Mouse (Mus musculus) neural tube, embryonic 13.5 days (tissue): ENCODE results near the gene Slc35e4. TPM values are rescaled to one million over a fixed set of nuclear protein-coding genes. Genes with fewer than 3 reads are reported as not detected.

Experiments
- ATAC-seq: fragments of 200-750 bp; cut with Nextera tagmentation; 2 replicates; pipeline ENCODE4 v1.8.0; 2017; ENCODE audit warnings: low read depth, mild to moderate bottlenecking, moderate TSS enrichment, moderate library complexity
- H3K27ac ChIP-seq: fragments of 300-500 bp; sonication (generic); replicated peaks from 2 replicates; pipeline ENCODE4 v1.5.1; 2015; ENCODE audit warnings: moderate library complexity, mild to moderate bottlenecking, inconsistent platforms
- H3K27me3 ChIP-seq: fragments of 300-500 bp; sonication (generic); 2 replicates; pipeline ENCODE4 v1.6.1; 2015; ENCODE audit warnings: mild to moderate bottlenecking, inconsistent platforms
- H3K36me3 ChIP-seq: fragments of 300-500 bp; sonication (generic); 2 replicates; pipeline ENCODE4 v1.6.1; 2015; ENCODE audit warnings: mild to moderate bottlenecking, inconsistent platforms
- H3K4me1 ChIP-seq: fragments of 300-500 bp; sonication (generic); replicated peaks from 2 replicates; pipeline ENCODE4 v1.6.1; 2015; ENCODE audit warnings: inconsistent platforms
- H3K4me2 ChIP-seq: fragments of 300-500 bp; sonication (generic); 2 replicates; pipeline ENCODE4 v1.6.1; 2015; ENCODE audit warnings: inconsistent platforms, mild to moderate bottlenecking, moderate library complexity
- H3K4me3 ChIP-seq: fragments of 300-500 bp; sonication (generic); 2 replicates; pipeline ENCODE4 v1.5.1; 2015; ENCODE audit warnings: mild to moderate bottlenecking, inconsistent platforms
- H3K9ac ChIP-seq: fragments of 300-500 bp; sonication (generic); 2 replicates; pipeline ENCODE4 v1.6.1; 2015; ENCODE audit warnings: moderate library complexity, mild to moderate bottlenecking, inconsistent platforms
- H3K9me3 ChIP-seq: fragments of 300-500 bp; sonication (generic); 2 replicates; pipeline ENCODE4 v1.6.1; 2016; ENCODE audit warnings: inconsistent platforms
- WGBS: fragments of 180-500 bp; shearing (Covaris S2); methylation state at CpG from one replicate; pipeline ENCODE4 v1.1.7; 2015; 5-methylcytosine and 5-hydroxymethylcytosine counted together
- polyA plus RNA-seq: library from polyadenylated mRNA; unstranded; fragments of >200 nt; fragmentation: Nextera tagmentation; extraction: Ambion mirVana; gene quantifications from 2 replicates; pipeline ENCODE4 v1.2.1, GENCODE M21; 2015

Slc35e4 gene
- polyA plus RNA-seq, 1 experiment from 2014 or later = 13.3 TPM

- H3K9me3 ChIP-seq = no peaks in the 10 kb centered on the region
- no peak for ATAC-seq
- no peaks in the 10 kb centered on the region for H3K27me3 ChIP-seq
- WGBS = 86% methylated on average over 4 of the region's 4 CpGs
- peaks cover 18% of the 10 kb centered on the region for H3K4me1 ChIP-seq
- H3K4me2 ChIP-seq = no peak overlapping the region
- no peak overlapping the region for H3K27ac ChIP-seq
- H3K9ac ChIP-seq = no peak overlapping the region
- H3K4me3 ChIP-seq = no peak overlapping the region
- no peaks in the 10 kb centered on the region for H3K36me3 ChIP-seq
Measured at GRCm38 (mm10) chr11:3935135-3935534, 20.7 kb upstream of the Slc35e4 start.

GRCm38 (mm10) chr11:3933756-3934285 is 19.4 kb upstream of the Slc35e4 start:
- Histone ChIP-seq H3K9ac (no peak overlapping the region), H3K27me3 (no peaks in the 10 kb centered on the region), H3K4me3 (no peak overlapping the region), H3K9me3 (no peaks in the 10 kb centered on the region), H3K27ac (no peak overlapping the region), H3K36me3 (no peaks in the 10 kb centered on the region), H3K4me1 (peaks cover 18% of the 10 kb centered on the region), H3K4me2 (no peak overlapping the region)
- no peak for ATAC-seq
- WGBS = 91% methylated on average over 9 of the region's 9 CpGs

GRCm38 (mm10) chr11:3931511-3932211 is 17.2 kb upstream of the Slc35e4 start, which contains the start of gene Tcn2:
TSS of gene Tcn2 (minus strand) at chr11:3932159.
- H3K4me3 ChIP-seq = peak within 1 kb of the TSS; percentile 44
- H3K36me3 ChIP-seq = peaks cover 4% of the 10 kb centered on the region; the same call in 1 of the 2 replicates
- peak; percentile 73; the same call in 1 of the 2 replicates for ATAC-seq
- no peaks in the 10 kb centered on the region for H3K9me3 ChIP-seq
- H3K27me3 ChIP-seq = no peaks in the 10 kb centered on the region
- peak within 1 kb of the TSS; percentile 68 for H3K4me2 ChIP-seq
- H3K9ac ChIP-seq = peak within 1 kb of the TSS; percentile 66
- no peak within 1 kb of the TSS for H3K27ac ChIP-seq
- under 1% methylated on average over 25 of the region's 26 CpGs for WGBS
- H3K4me1 ChIP-seq = peaks cover 18% of the 10 kb centered on the region

- Histone ChIP-seq H3K9me3 (no peaks in the 10 kb centered on the region), H3K9ac (peak overlapping the region; percentile 66), H3K27ac (no peak overlapping the region), H3K27me3 (no peaks in the 10 kb centered on the region), H3K4me1 (peaks cover 18% of the 10 kb centered on the region), H3K4me3 (peak overlapping the region; percentile 44), H3K4me2 (peak overlapping the region; percentile 68), H3K36me3 (peaks cover 10% of the 10 kb centered on the region; the same call in 1 of the 2 replicates)
- WGBS = 22% methylated on average over 6 of the region's 6 CpGs
- peak; percentile 15; the same call in 1 of the 2 replicates for ATAC-seq
Measured at GRCm38 (mm10) chr11:3930931-3931330, 16.5 kb upstream of the Slc35e4 start.

- Histone ChIP-seq H3K36me3 (peaks cover 13% of the 10 kb centered on the region; the same call in 1 of the 2 replicates), H3K4me1 (peaks cover 18% of the 10 kb centered on the region), H3K9ac (no peak overlapping the region), H3K27ac (no peak overlapping the region), H3K4me2 (no peak overlapping the region), H3K27me3 (no peaks in the 10 kb centered on the region), H3K9me3 (no peaks in the 10 kb centered on the region), H3K4me3 (no peak overlapping the region)
- 86% methylated on average over 4 of the region's 4 CpGs for WGBS
- no peak for ATAC-seq
Measured at GRCm38 (mm10) chr11:3930019-3930418, 15.6 kb upstream of the Slc35e4 start.

- Histone ChIP-seq H3K4me1 (peaks cover 5% of the 10 kb centered on the region), H3K9ac (no peak overlapping the region)
Measured at GRCm38 (mm10) chr11:3925916-3926315, 11.5 kb upstream of the Slc35e4 start.

GRCm38 (mm10) chr11:3922731-3923130 is 8.3 kb upstream of the Slc35e4 start:
- ATAC-seq = no peak
- Histone ChIP-seq H3K4me1 (no peaks in the 10 kb centered on the region; the same call in 1 of the 2 replicates), H3K9ac (no peak overlapping the region), H3K27ac (no peak overlapping the region), H3K4me3 (no peak overlapping the region), H3K36me3 (peaks cover 33% of the 10 kb centered on the region), H3K27me3 (no peaks in the 10 kb centered on the region), H3K9me3 (no peaks in the 10 kb centered on the region), H3K4me2 (no peak overlapping the region)
- 95% methylated on average over 6 of the region's 6 CpGs for WGBS

More at GRCm38 (mm10) chr11:3925916-3926315, 11.5 kb upstream of the Slc35e4 start:
- no peaks in the 10 kb centered on the region for H3K9me3 ChIP-seq
- H3K27ac ChIP-seq = no peak overlapping the region
- peaks cover 33% of the 10 kb centered on the region for H3K36me3 ChIP-seq
- no peaks in the 10 kb centered on the region for H3K27me3 ChIP-seq
- ATAC-seq = no peak
- H3K4me2 ChIP-seq = no peak overlapping the region
- no peak overlapping the region for H3K4me3 ChIP-seq
- WGBS = 93% methylated on average over 10 of the region's 10 CpGs

- no peaks in the 10 kb centered on the region; the same call in 1 of the 2 replicates for H3K4me1 ChIP-seq
- H3K4me3 ChIP-seq = no peak overlapping the region
- no peak overlapping the region for H3K9ac ChIP-seq
- ATAC-seq = no peak
- no peak overlapping the region for H3K4me2 ChIP-seq
- H3K9me3 ChIP-seq = no peaks in the 10 kb centered on the region
- peaks cover 33% of the 10 kb centered on the region for H3K36me3 ChIP-seq
- no peak overlapping the region for H3K27ac ChIP-seq
- WGBS = 93% methylated on average over 9 of the region's 9 CpGs
- H3K27me3 ChIP-seq = no peaks in the 10 kb centered on the region
Measured at GRCm38 (mm10) chr11:3922115-3922514, 7.7 kb upstream of the Slc35e4 start.

GRCm38 (mm10) chr11:3921281-3921850 is 6.9 kb upstream of the Slc35e4 start:
- Histone ChIP-seq H3K27ac (no peak overlapping the region), H3K4me3 (no peak overlapping the region), H3K4me2 (no peak overlapping the region), H3K4me1 (no peaks in the 10 kb centered on the region; the same call in 1 of the 2 replicates), H3K27me3 (no peaks in the 10 kb centered on the region), H3K9me3 (no peaks in the 10 kb centered on the region), H3K36me3 (peaks cover 27% of the 10 kb centered on the region), H3K9ac (no peak overlapping the region)
- WGBS = 28% methylated on average over 8 of the region's 8 CpGs
- ATAC-seq = peak; percentile 15; the same call in 1 of the 2 replicates

GRCm38 (mm10) chr11:3920476-3920875 is 6.0 kb upstream of the Slc35e4 start:
- Histone ChIP-seq H3K4me3 (no peak overlapping the region), H3K9me3 (no peaks in the 10 kb centered on the region), H3K27me3 (no peaks in the 10 kb centered on the region), H3K27ac (no peak overlapping the region), H3K4me2 (no peak overlapping the region), H3K4me1 (no peaks in the 10 kb centered on the region; the same call in 1 of the 2 replicates), H3K9ac (no peak overlapping the region), H3K36me3 (peaks cover 21% of the 10 kb centered on the region)
- no peak for ATAC-seq
- 88% methylated on average over 7 of the region's 7 CpGs for WGBS

GRCm38 (mm10) chr11:3918738-3919137 is 4.3 kb upstream of the Slc35e4 start:
- H3K4me2 ChIP-seq = no peak overlapping the region
- WGBS = 79% methylated on average over 1 of the region's 1 CpGs
- H3K4me1 ChIP-seq = peaks cover 10% of the 10 kb centered on the region
- peaks cover 10% of the 10 kb centered on the region for H3K36me3 ChIP-seq
- H3K9ac ChIP-seq = no peak overlapping the region
- no peak overlapping the region for H3K4me3 ChIP-seq
- no peaks in the 10 kb centered on the region for H3K9me3 ChIP-seq
- H3K27me3 ChIP-seq = no peaks in the 10 kb centered on the region
- no peak overlapping the region for H3K27ac ChIP-seq
- no peak for ATAC-seq
